Mouse (Mus musculus) yolk sac, embryonic 10.5 days (tissue): ENCODE data around the gene Cacnb3.

Experiments used
- DNase-seq: peaks from one replicate; pipeline ENCODE4 v3.0.0-alpha.2; 2017; ENCODE audit warnings: low spot score

Gene Cacnb3

GRCm38 (mm10) chr15:98635291-98635841 is 4.7 kb downstream of the Cacnb3 start:
- DNase-seq, result no peak

- DNase-seq, result no peak
Observed at GRCm38 (mm10) chr15:98636517-98636916, 5.9 kb downstream of the Cacnb3 start.

GRCm38 (mm10) chr15:98637155-98637554 is 6.5 kb downstream of the Cacnb3 start:
- no peak for DNase-seq

GRCm38 (mm10) chr15:98640157-98640556 is 9.5 kb downstream of the Cacnb3 start:
- DNase-seq, result no peak

- DNase-seq, result no peak
Observed at GRCm38 (mm10) chr15:98644406-98644805, 13.8 kb downstream of the Cacnb3 start.

GRCm38 (mm10) chr15:98645057-98646026 is 14.7 kb downstream of the Cacnb3 start:
- no peak for DNase-seq

GRCm38 (mm10) chr15:98646737-98647136 is 16.1 kb downstream of the Cacnb3 start:
- no peak for DNase-seq

GRCm38 (mm10) chr15:98647308-98647707 is 16.7 kb downstream of the Cacnb3 start:
- DNase-seq, result no peak

- no peak for DNase-seq
Observed at GRCm38 (mm10) chr15:98648071-98648470, 17.4 kb downstream of the Cacnb3 start.

GRCm38 (mm10) chr15:98651431-98651830 is 20.8 kb downstream of the Cacnb3 start:
- no peak for DNase-seq

- DNase-seq, result no peak
Observed at GRCm38 (mm10) chr15:98652174-98652573, 21.5 kb downstream of the Cacnb3 start.

GRCm38 (mm10) chr15:98656982-98657751 is 26.5 kb downstream of the Cacnb3 start:
- no peak for DNase-seq

- DNase-seq, result no peak
Observed at GRCm38 (mm10) chr15:98662198-98662566, 31.5 kb downstream of the Cacnb3 start.

GRCm38 (mm10) chr15:98662567-98663545 is 32.2 kb downstream of the Cacnb3 start, which contains the start of gene Ddx23:
Gene Ddx23, minus strand, starts transcription at chr15:98662894.
- peak; percentile 97 for DNase-seq

- DNase-seq, result no peak
Observed at GRCm38 (mm10) chr15:98664042-98664907, 33.6 kb downstream of the Cacnb3 start.

GRCm38 (mm10) chr15:98672592-98672991 is 42.0 kb downstream of the Cacnb3 start:
- no peak for DNase-seq

- DNase-seq, result no peak
Observed at GRCm38 (mm10) chr15:98673732-98674131, 43.1 kb downstream of the Cacnb3 start.

- DNase-seq, result no peak
Observed at GRCm38 (mm10) chr15:98674284-98674993, 43.8 kb downstream of the Cacnb3 start.

GRCm38 (mm10) chr15:98674994-98675545 is 44.4 kb downstream of the Cacnb3 start:
- no peak for DNase-seq
